Mouse (Mus musculus) heart, adult 11 months (tissue): Measurements from ENCODE around the gene Rfx7.

Source experiments
- DNase-seq: peaks from one replicate; pipeline ENCODE4 v3.0.0; 2022

Rfx7 gene

GRCm38 (mm10) chr9:72641093-72641680 is 109.1 kb downstream of the Rfx7 start:
- DNase-seq, result peak; percentile 93

GRCm38 (mm10) chr9:72642756-72643447 is 110.9 kb downstream of the Rfx7 start:
- peak; percentile 86 for DNase-seq

GRCm38 (mm10) chr9:72643651-72644417 is 111.8 kb downstream of the Rfx7 start:
- DNase-seq, result peak; percentile 90

- DNase-seq, result peak; percentile 55
These were observed 112.5 kb downstream of the Rfx7 start for GRCm38 (mm10) chr9:72644418-72645110.

- DNase-seq, result no peak
These were observed 117.7 kb downstream of the Rfx7 start for GRCm38 (mm10) chr9:72649781-72650180.

GRCm38 (mm10) chr9:72652961-72653360 is 120.9 kb downstream of the Rfx7 start:
- DNase-seq, result peak; percentile 97

GRCm38 (mm10) chr9:72653533-72653932 is 121.5 kb downstream of the Rfx7 start:
- peak; percentile 94 for DNase-seq

- peak; percentile 97 for DNase-seq
These were observed 122.7 kb downstream of the Rfx7 start for GRCm38 (mm10) chr9:72654593-72655242.

- peak; percentile 96 for DNase-seq
These were observed 123.6 kb downstream of the Rfx7 start for GRCm38 (mm10) chr9:72655602-72656001.

- DNase-seq, result peak; percentile 92
These were observed 124.5 kb downstream of the Rfx7 start for GRCm38 (mm10) chr9:72656491-72656890.

- DNase-seq, result peak; percentile 93
These were observed 124.9 kb downstream of the Rfx7 start for GRCm38 (mm10) chr9:72656940-72657339.

- DNase-seq, result peak; percentile 7
These were observed 125.7 kb downstream of the Rfx7 start for GRCm38 (mm10) chr9:72657694-72658093.

- peak; percentile 91 for DNase-seq
These were observed 128.1 kb downstream of the Rfx7 start for GRCm38 (mm10) chr9:72660139-72660538.

- peak; percentile 58 for DNase-seq
These were observed 128.9 kb downstream of the Rfx7 start for GRCm38 (mm10) chr9:72660911-72661310.

- no peak for DNase-seq
These were observed 129.5 kb downstream of the Rfx7 start for GRCm38 (mm10) chr9:72661561-72661894.

- peak; percentile 100 for DNase-seq
These were observed 130.0 kb downstream of the Rfx7 start, which contains the start of gene Nedd4 for GRCm38 (mm10) chr9:72661895-72662661. Gene Nedd4 (plus strand): TSS chr9:72662346.

GRCm38 (mm10) chr9:72662691-72663533 is 130.9 kb downstream of the Rfx7 start:
- DNase-seq, result peak; percentile 99

- no peak for DNase-seq
These were observed 131.5 kb downstream of the Rfx7 start for GRCm38 (mm10) chr9:72663534-72663918.

GRCm38 (mm10) chr9:72664409-72665351 is 132.6 kb downstream of the Rfx7 start:
- DNase-seq, result peak; percentile 89

- peak; percentile 85 for DNase-seq
These were observed 133.5 kb downstream of the Rfx7 start for GRCm38 (mm10) chr9:72665517-72665916.
